Mouse (Mus musculus): ENCODE measurements at regions not wholly inside any gene's neighbourhood (a gene's known extent, or its start where the extent isn't known, plus 50 kb on each side); places are given as distances from the start of the nearest gene placed in this dataset.

DNA sequence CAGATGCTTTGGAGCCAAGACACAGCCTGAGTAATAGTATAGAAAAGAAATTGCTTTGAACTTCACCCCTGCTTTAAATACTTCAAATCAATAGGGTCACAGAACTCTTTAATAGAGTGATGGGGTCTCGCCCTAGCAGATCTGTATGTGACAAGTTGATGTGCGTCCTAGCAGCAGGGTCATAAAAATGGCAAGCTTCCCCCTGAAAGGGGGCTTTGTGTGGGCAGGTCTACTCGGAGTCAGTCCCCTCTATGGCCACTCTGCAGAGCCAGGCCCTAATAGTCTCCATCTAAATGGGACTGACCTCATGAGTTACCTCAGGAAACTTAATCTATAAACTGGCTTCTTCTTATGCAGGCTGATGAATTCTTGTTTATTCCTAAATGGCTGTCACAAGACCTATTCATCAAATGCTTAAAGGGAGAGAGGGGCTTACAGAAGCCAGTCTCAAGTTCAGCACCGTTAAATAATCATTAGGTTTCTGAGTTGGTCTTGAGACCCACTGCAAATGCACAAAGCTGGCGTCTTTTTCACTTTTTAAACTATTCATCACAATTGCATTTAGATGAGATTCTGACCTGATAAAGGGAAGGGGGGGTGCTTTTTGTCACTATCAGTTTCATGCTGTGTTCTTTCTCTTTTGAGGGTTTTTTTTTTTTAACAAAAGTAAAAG is 457.0 kb upstream of the Fam92a start:
- TF ChIP-seq USF1 (IDR thresholded peaks at IDR 0.05; ENCODE audit: low read depth) (no peak), CTCF (IDR thresholded peaks at IDR 0.05; ENCODE audit: control insufficient read depth, insufficient read depth, insufficient read length) (no peak)
